Comparison of ENCODE assay signal across 8 mouse cellular contexts in genomic region chr9:58225915-58226913, GRCm38 (mm10). TPM values are rescaled to one million over a fixed set of nuclear protein-coding genes. Genes with fewer than 3 reads are reported as not detected.
A peak's percentile ranks its signal among the peaks of the same experiment; 100 is the strongest.
DNase-seq lines count a peak whose midpoint lies in the region; ATAC-seq and TF ChIP-seq lines count a peak whose summit lies in the region.

No protein-coding gene starts in this region.

- H3K4me2 ChIP-seq in heart, embryonic 11.5 days = no peak overlapping the region
- no peak overlapping the region for H3K4me2 ChIP-seq in liver, embryonic 13.5 days

- H3K4me1 ChIP-seq in bone marrow macrophage, adult 2 months (ENCODE audit: control insufficient read depth, insufficient read depth, low read length) = peaks cover 32% of the 10 kb centered on the region
- H3K4me1 ChIP-seq in heart, embryonic 11.5 days (ENCODE audit: control insufficient read depth, insufficient read depth, low read length) = no peaks in the 10 kb centered on the region
- peaks cover 25% of the 10 kb centered on the region for H3K4me1 ChIP-seq in liver, embryonic 13.5 days (replicated peaks)

- ATAC-seq in heart, embryonic 11.5 days (replicated peaks; ENCODE audit: insufficient number of reproducible peaks, low FRiP score, low TSS enrichment) = no peak
- ATAC-seq in liver, embryonic 13.5 days (ENCODE audit: low read depth) = no peak

- TF ChIP-seq CTCF in bone marrow macrophage, adult 2 months (IDR thresholded peaks at IDR 0.05; ENCODE audit: low read depth, low read length) = peak; percentile 85

- DNase-seq in gastrocnemius, adult 18-20 months (ENCODE audit: low spot score) = peak; percentile 68
- no peak for DNase-seq in gastrocnemius, postnatal 25 days
- peak; percentile 34 for DNase-seq in right cerebral cortex, postnatal 14 days
- DNase-seq in right cerebral cortex, adult 18-20 months = no peak
- peak; percentile 57 for DNase-seq in liver, embryonic 13.5 days
- DNase-seq in spleen, postnatal 4 days (ENCODE audit: low spot score in 2 of 2) = peak; percentile 71 to 90

- H3K36me3 ChIP-seq in heart, embryonic 11.5 days (ENCODE audit: control insufficient read depth, insufficient read depth, low read length) = peaks cover 32% of the 10 kb centered on the region
- H3K36me3 ChIP-seq in liver, embryonic 13.5 days = peaks cover 99% of the 10 kb centered on the region

- no peaks in the 10 kb centered on the region for H3K27me3 ChIP-seq in heart, embryonic 11.5 days (ENCODE audit: control insufficient read depth, insufficient read depth, low read length)
- no peaks in the 10 kb centered on the region for H3K27me3 ChIP-seq in liver, embryonic 13.5 days

- 55% methylated on average over 9 of the region's 9 CpGs for WGBS in heart, embryonic 11.5 days (ENCODE audit: insufficient replicate concordance)
- 41% methylated on average over 9 of the region's 9 CpGs for WGBS in liver, embryonic 13.5 days (ENCODE audit: insufficient replicate concordance)

- H3K9ac ChIP-seq in heart, embryonic 11.5 days (ENCODE audit: low read depth, low read length) = 0 out of 2 replicates have a peak overlapping the region, but pooled peaks have one; percentile 16
- no peak overlapping the region for H3K9ac ChIP-seq in liver, embryonic 13.5 days

- peak overlapping the region; percentile 6; the same call in 1 of the 2 replicates for H3K4me3 ChIP-seq in bone marrow macrophage, adult 2 months (ENCODE audit: insufficient read depth, low read length)
- H3K4me3 ChIP-seq in heart, embryonic 11.5 days (ENCODE audit: low read depth, low read length) = no peak overlapping the region
- H3K4me3 ChIP-seq in liver, embryonic 13.5 days (replicated peaks) = no peak overlapping the region

- TF ChIP-seq POLR2A in bone marrow macrophage, adult 2 months (IDR thresholded peaks at IDR 0.05; ENCODE audit: borderline replicate concordance, low read depth, low read length) = no peak

- H3K9me3 ChIP-seq in heart, embryonic 11.5 days (replicated peaks; ENCODE audit: control insufficient read depth, low read length) = no peaks in the 10 kb centered on the region
- no peaks in the 10 kb centered on the region for H3K9me3 ChIP-seq in liver, embryonic 13.5 days (replicated peaks)

- H3K27ac ChIP-seq in bone marrow macrophage, adult 2 months (ENCODE audit: insufficient read depth, low read depth, low read length) = peak overlapping the region; percentile 88
- no peak overlapping the region for H3K27ac ChIP-seq in heart, embryonic 11.5 days (ENCODE audit: low read depth, low read length)
- 0 out of 2 replicates have a peak overlapping the region, but pooled peaks have one; percentile 17 for H3K27ac ChIP-seq in liver, embryonic 13.5 days

RNA-seq across cellular contexts. Expression of gene Islr2, which starts 22.1 kb away (rescaled TPM):
- total RNA-seq in gastrocnemius, adult 18-20 months (2021) = 1 to 10 TPM; 1.6 to 1.9 TPM
- 1 to 10 TPM; 4.2 to 4.6 TPM for total RNA-seq in gastrocnemius, postnatal 25 days (2021)
- not detected in 2 replicates for polyA plus RNA-seq in bone marrow macrophage, adult 2 months (2012; ENCODE audit: insufficient read depth, insufficient read length, missing spikeins)
- polyA plus RNA-seq in heart, embryonic 11.5 days (2014; fragmentation: Nextera tagmentation; extraction: Ambion mirVana) = 0.19 and 0.27 TPM in 2 replicates
- polyA plus RNA-seq in liver, embryonic 13.5 days (2015; fragmentation: Nextera tagmentation; extraction: Ambion mirVana) = 0.03 TPM in 1 of 2 replicates, not detected in the other

RNA-seq across cellular contexts. Expression of gene Islr, which starts 22.1 kb away (rescaled TPM):
- 10 to 100 TPM; 15.6 to 20.8 TPM for total RNA-seq in gastrocnemius, adult 18-20 months (2021)
- total RNA-seq in gastrocnemius, postnatal 25 days (2021) = 10 to 100 TPM; 29.4 to 35.7 TPM
- not detected in 2 replicates for polyA plus RNA-seq in bone marrow macrophage, adult 2 months (2012; ENCODE audit: insufficient read depth, insufficient read length, missing spikeins)
- 5.5 and 6.2 TPM in 2 replicates for polyA plus RNA-seq in heart, embryonic 11.5 days (2014; fragmentation: Nextera tagmentation; extraction: Ambion mirVana)
- 3.8 and 4.2 TPM in 2 replicates for polyA plus RNA-seq in liver, embryonic 13.5 days (2015; fragmentation: Nextera tagmentation; extraction: Ambion mirVana)

RNA-seq across cellular contexts. Expression of gene Pml, which starts 23.4 kb away (rescaled TPM):
- 1 to 10 TPM; 3.2 to 4.7 TPM for total RNA-seq in gastrocnemius, adult 18-20 months (2021)
- 1 to 10 TPM; 3.5 to 4.6 TPM for total RNA-seq in gastrocnemius, postnatal 25 days (2021)
- 60.5 and 71.3 TPM in 2 replicates for polyA plus RNA-seq in bone marrow macrophage, adult 2 months (2012; ENCODE audit: insufficient read depth, insufficient read length, missing spikeins)
- polyA plus RNA-seq in heart, embryonic 11.5 days (2014; fragmentation: Nextera tagmentation; extraction: Ambion mirVana) = 13.5 and 15.5 TPM in 2 replicates
- 18.9 and 21.1 TPM in 2 replicates for polyA plus RNA-seq in liver, embryonic 13.5 days (2015; fragmentation: Nextera tagmentation; extraction: Ambion mirVana)

RNA-seq across cellular contexts. Expression of gene Stoml1, which starts 26.8 kb away (rescaled TPM):
- 1 to 10 TPM; 6.8 to 7.3 TPM for total RNA-seq in gastrocnemius, adult 18-20 months (2021)
- 1 to 10 TPM; 6.5 to 8.8 TPM for total RNA-seq in gastrocnemius, postnatal 25 days (2021)
- polyA plus RNA-seq in bone marrow macrophage, adult 2 months (2012; ENCODE audit: insufficient read depth, insufficient read length, missing spikeins) = 21.3 and 25.2 TPM in 2 replicates
- polyA plus RNA-seq in heart, embryonic 11.5 days (2014; fragmentation: Nextera tagmentation; extraction: Ambion mirVana) = 19.4 and 22.2 TPM in 2 replicates
- 5.2 and 5.5 TPM in 2 replicates for polyA plus RNA-seq in liver, embryonic 13.5 days (2015; fragmentation: Nextera tagmentation; extraction: Ambion mirVana)

Comparison
In these comparisons a context has a peak if more than half of its experiments do, and no peak if none do; other contexts are left out.
1. DNase-seq: peak in gastrocnemius, adult 18-20 months (single experiment), right cerebral cortex, postnatal 14 days (single experiment), liver, embryonic 13.5 days (single experiment) and spleen, postnatal 4 days (2 of 2); none in gastrocnemius, postnatal 25 days (single experiment) and right cerebral cortex, adult 18-20 months (single experiment).